Mouse (Mus musculus) right cerebral cortex, postnatal 4 days (tissue): ENCODE measurements at regions not wholly inside any gene's neighbourhood (a gene's known extent, or its start where the extent isn't known, plus 50 kb on each side); places are given as distances from the start of the nearest gene placed in this dataset.

Source experiments
- DNase-seq: peaks from one replicate; pipeline ENCODE4 v3.0.0-alpha.2; 2022

DNA sequence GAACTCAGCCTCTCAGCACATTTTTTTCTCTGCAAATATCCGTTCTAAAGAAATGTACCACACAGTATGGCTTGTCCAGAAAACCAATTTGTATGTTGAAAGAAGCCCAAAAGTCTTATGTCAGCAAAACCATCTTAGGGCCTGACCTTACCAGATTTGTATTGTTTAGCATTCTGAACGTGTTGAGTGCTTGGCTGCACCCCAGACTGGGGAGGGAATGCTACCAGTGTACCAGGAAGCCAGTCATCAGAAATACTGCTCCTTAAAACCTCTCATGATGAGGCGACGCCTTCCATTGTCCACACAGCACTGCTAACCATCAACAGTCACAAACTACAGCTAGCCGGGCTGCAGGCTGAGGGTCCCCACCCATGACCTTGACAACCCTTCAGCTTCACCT, 148.3 kb upstream of the Irx5 start:
- no peak for DNase-seq

DNA sequence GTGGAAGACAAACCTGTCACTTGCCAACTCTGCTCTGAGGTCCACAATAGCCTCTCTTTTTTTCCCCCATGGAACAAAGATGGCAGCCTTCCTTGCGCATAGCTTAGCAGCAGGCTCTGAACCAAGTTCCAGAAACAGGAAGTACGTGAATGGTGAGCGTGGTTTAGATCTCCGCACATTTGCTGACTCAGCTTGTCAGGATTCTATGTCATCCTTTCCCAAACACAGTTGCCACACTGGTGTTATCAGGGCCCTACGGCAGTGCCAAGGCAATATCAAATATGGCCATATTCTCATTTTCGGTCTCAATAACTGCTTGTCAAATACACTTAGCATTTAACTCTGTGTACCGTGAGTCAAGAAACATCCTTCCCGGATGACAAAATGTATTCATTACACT, 161.8 kb upstream of the Irx5 start:
- no peak for DNase-seq

DNA sequence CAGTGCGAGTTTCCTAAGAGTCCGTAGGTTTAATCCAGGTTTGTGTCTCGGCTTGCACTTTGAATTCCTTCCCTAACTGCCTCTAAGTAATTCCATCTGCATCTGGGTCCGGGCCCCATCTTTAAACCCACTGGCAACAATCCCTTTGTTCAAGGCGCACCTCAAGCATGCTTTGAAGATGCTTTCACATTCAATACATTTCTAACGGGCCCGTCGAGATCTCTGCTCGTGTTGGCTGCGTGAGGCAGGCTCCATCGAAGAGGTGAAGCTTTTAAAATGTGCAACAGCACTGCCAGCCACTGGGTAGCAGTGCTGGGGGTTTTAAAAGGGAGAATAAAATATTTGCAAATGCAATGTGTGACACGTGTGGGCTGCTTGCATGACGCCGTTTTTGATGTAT, 163.4 kb upstream of the Irx5 start:
- no peak for DNase-seq

DNA sequence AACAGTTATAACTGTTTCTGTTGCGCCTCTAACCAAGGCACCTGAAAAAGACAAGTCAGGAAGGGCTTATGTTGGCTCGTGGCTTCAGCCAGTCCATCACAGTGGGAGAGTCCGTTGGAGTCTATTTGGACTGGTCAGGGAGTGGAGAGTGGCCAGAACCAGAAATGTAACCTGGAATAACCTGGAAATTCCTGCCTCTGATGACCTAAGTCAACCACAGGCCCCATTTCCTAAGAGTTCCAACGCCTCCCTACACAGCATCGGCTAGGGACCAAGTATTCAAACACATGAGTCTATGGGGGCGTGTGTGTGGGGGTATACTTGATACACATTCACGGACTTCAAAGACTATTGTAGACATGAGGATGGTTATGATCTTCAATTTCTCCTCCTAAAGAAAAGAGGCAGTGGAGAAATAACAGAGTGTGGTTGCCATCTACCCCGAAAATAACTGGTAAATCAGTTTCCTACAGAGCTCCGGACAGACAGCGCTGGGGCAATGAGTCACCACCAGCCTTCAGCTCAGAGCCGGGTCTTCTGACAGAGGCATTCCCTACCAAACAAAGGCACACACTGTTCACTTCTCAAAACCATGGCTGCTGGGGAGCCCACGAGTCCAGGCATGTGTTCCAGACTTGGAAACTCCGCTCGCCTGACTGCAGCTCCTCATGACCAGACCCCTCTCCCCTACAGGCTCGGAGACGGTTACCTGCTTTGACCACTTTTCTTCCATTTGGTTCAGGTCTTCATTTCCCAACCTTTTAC, 167.0 kb upstream of the Irx5 start:
- no peak for DNase-seq

DNA sequence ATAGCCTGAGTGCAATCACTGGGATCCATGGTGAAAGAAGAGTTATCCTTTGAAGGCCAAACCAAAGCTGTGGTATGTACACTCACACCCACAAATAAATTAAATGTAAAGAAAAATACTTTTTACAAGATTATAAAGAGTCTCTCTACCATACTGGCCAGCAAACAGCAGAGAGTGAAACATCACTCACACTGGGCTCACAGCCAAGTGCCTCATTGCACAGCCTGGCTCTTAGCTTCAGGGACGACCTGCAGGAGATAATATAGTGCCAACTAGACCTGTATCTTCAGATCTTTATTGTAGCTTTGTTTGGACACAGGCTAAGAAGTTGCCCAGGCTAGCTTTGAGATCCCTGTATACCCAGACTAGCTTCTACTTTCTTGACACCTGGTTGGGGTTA, 174.1 kb upstream of the Irx5 start:
- DNase-seq = no peak

DNA sequence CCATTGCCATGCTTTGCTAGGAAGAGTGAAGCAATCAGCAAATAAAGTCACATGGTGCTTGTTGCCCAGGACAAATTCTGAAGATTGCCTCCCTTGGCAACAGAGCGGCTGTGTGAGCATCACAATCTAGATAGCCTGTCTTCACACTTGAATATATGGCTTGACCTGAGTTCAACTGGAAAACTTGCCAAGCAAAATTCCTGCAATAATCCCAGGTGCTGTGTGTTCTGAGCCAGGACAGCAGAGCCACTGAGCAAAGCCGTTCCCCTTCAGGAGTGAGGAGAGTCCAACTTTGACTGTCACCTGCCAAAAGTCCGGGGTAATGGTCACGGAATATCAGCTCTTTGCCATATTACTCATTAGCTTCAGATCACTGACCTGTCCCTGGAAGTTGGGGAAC, 176.8 kb upstream of the Irx5 start:
- no peak for DNase-seq

DNA sequence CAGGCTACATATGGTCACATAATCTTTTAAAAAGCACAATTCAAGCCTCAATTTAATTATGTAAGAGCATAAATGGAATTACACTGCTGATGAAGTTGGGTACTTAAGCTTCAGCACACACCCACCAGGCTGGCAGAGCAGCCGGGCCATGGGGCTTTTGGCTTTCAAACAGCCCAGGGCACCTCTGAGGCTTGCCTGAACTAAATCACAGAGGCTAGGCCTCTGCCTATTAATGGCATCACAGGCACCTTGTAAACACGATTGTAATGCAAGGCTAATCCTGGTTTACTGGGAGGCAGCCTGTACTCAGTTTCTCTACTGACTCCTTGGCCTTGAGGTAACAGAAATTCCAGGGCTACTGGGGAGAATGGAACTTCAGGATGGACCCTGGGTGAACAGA, 178.1 kb upstream of the Irx5 start:
- DNase-seq = no peak

DNA sequence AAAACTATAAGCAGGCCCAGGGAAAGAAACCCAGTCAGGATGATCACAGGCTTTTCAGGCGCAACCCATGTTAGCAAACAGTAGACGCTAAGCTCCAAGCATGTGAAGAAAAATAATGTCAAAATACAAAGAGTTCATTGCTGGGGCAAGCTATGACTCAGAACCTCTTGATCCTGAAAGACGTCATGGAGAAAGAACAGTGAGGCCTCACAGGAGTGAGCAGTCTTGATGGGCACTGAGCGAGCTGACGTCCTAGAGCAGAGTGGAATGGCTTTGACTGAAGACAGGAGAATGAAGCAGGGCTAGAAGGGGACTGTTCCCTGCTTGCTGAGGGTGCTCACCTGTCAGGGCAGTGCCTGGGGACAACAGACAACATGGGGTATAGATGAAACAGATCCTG, 181.3 kb upstream of the Irx5 start:
- DNase-seq = no peak

DNA sequence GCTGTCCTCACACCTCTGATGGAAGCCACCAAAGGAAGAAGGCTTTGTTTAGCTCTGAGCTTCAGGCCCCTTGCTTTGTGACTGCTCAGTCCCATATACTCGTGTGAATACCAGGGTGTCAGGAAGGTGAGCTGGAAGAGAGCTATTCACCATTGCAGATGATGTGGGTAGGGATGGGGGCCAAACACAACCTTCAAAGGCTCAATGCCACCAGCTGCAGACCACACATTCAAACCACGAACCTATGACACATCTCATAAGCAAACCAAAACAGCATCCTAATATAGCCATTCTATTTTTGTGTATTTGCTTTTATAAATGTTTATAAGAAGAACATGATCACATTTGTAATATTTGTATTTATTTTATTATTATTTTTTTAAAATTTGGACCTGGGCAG, 183.3 kb upstream of the Irx5 start:
- DNase-seq = no peak

DNA sequence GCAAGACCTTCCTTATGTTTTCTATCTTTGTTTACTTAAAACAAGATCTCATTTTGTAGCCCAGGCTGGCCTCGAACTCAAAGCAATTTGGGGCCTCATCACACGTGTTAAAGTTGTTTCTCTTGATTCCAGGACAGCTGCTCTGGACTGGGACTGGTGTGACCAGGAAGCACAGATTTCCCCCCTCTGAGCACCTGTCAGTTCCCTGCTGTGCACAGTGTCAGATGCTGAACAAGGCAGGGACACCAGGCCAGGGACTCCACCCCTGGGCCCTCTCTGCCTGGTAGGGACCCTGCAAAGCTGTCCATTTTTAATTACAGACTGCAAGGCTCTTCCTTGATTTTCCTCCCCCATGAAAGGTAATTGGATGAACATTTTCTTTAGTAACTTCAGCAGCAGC, 185.8 kb upstream of the Irx5 start:
- DNase-seq = no peak

DNA sequence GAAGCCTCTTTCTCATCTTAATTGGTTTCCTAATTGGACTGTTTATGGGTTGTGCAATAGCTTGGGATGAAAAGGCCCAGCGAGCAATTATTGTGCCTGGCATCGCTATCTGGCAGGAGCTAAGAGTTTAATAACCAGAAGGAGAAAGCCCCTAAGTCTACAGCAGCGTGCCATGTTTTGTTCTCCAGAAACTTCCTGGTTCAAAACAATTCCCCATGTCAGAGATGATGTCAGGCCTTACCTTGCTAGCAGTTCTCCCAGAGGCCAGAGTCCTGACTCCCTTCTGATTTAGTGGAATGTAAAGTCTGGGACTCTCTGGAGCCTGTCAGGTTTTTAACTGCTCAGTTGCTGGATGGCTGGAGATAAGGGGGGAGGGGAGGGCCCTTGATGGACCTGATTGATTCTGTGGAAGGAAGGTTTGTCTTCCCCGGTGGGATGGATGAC, 190.1 kb upstream of the Irx5 start:
- DNase-seq = no peak

DNA sequence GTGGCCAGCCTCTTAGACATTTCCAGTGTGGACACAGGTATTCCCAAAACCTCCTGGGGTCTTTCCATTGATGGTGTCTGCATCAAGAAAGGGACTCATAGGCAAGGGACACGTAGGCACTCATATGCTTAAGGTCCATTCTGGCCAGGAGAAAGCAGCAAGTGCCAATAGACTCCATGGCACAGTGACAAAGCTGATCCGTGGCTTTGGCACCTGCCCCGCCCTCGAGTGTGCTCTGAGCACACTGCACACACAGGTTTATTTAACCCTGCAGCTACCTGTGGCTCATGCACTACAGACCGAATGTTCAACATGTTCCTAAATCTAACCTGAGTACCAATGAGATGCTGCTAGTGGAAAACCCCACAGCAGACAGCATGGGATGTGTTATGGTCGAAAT, 192.1 kb upstream of the Irx5 start:
- no peak for DNase-seq

DNA sequence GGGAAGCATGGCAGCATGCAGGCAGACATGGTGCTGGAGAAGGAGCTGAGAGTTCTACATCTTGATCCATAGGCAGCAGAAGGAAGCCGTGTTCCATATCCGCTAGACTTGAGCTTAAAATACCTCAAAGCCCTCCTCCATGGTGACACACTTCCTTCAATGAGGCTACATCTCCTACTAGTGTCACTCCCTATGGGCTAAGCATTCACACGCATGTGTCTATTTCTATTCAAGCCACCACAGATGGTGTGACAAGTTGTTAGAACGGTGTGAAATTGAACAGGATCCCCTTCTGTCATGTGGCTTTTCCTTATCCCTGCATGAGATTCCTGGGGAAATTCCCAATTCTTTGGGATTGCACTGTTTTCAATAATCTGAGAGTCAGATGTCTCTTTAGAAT, 192.9 kb upstream of the Irx5 start:
- no peak for DNase-seq

DNA sequence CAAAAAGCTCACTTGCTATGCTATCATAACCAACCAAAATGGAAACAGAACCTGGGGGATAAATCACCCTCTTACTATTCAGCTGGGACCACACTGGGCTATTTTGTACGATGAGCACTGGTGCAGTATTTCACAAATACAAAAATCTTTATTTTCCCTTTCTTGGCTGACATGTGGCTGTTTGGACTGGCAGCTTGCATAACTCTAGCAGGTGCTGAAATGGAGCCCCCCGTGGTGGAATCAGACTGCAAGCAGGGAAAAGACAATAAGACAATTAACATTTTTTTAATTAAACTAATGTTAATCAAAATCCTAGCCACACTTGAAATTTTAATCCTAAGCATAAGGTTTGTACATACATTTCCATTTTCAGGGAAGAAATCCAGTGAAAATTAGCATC, 196.4 kb upstream of the Irx5 start:
- DNase-seq = no peak

DNA sequence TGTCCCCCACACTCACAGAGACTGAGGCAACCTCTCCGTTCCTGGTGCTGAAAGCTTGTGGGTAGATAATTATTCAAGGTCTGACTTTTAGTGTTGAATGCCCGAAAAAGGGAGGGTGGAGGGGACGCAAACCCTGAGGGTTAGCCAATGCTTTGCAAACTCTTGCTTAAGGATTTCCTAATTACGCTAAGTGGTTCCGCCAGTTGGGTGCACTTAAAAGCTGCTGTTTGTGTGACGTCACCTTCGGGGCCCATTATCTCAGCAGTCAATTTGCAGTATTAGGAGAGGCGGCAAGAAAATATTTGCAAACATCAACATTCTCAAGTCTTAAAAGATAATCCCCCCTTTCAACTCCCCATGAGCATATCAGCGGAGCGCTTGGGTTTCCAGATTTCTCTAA, 199.2 kb upstream of the Irx5 start:
- DNase-seq = no peak

DNA sequence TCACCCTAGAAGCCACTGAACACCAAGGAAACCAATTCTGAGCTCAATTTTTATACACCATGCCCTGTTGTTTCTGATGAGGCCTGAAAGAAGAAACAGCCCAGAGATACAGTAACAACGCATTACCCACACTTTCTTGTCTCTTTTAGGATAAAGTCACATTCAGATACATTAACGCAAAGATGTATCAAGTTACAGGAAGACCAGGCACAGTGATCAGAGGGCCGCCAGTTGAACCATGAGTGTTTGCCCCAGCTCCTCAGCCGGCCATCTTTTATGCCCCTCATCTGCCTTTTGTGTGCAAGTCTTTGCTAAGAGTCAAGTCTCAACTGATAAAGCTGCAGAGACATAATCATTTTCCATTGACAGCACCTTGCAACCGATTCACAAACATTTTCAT, 204.9 kb upstream of the Irx5 start:
- no peak for DNase-seq

DNA sequence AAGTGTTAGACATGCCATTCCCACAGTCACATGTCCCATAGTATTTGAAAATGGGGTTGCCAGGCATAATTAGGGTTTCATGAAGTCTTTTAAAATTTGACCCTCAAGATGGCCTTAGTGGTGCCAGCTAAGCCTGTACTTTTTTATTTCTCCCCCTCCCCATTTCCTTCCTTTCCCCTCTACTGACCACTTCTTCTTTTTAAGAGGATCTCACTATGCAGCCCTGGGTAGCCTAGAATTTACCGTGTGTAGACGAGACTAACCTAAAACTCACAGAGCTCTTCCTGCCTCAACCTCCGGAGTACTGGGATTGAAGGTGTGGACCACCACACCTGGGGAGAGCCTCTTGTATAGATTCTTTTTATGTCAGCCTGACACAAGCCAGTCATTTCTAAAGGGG, 209.8 kb upstream of the Irx5 start:
- DNase-seq = no peak

DNA sequence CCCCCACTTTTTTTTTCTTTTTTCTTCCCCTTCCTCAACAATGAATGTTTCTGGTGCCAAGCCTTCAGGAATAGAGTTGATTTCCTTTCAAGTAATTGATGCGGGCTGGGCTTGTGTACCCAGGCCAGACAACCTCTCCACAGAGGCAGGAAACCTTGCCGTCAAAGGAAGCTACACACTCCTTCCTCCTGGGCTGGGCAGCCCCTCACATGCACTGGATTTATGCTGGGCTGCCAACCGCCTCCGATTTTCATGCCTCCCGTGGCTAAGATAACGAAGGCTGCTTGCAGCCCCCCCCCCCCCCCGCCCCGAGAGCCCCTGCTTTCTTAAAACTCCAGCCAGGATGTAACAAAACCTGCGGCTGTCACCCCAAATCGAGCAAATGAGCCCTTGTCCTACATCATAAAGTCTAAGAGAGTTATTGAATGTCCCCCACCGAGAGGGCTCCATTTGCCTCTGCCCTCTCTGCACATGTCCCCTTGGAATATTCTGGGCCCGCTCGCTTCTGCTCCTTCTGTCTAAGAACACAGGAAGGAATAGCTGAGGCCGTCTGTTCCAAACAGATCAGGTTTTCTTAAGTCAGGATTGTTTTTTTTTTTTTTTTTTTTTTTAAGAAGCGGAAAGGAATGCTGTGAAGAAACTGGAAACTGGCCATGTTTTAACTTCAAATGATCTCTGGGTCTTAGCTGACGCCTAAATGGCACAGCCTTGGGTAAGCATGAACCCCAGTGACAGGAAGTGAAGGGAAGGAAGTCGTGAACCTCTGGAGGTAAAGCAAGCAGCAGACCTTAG, 220.1 kb upstream of the Irx5 start:
- peak; percentile 19 for DNase-seq

DNA sequence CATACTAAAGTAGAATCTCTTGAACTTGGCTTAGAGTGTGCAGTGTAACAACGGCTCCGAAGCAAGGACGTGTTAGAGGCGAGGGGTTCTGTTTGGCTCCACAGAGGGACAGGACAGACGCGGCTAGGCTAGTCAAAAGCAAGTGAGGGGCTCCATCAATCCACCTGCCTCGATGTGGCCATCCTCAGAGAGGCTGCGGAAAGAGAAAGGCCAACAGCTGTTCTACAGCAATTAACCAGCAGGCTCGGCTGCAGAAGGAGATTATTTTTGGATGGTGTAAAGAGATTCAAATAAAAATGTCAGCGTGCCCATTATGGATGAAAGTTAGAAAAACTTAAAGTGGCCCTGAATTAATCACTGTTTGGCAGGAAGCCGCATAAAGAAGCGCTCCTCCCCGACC, 221.0 kb upstream of the Irx5 start:
- no peak for DNase-seq

DNA sequence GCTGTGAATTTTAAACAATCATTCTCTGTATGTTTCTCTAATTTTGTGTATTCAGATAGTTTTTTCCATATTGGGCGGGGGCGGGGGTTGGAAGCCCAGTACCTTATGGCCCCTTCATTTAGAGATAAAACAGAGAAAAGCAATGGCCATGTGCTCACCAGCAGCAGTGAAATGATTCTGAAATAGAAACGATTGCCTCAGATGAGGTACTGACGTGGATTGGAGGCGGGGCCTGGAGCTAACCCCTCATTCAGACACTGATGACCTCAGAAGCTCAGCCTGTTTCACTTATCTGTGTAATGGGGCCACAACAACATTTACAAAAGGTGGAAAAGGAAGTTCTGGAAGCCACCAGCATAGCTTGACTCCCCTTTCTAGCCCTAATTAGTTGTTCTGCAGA, 223.0 kb upstream of the Irx5 start:
- no peak for DNase-seq

DNA sequence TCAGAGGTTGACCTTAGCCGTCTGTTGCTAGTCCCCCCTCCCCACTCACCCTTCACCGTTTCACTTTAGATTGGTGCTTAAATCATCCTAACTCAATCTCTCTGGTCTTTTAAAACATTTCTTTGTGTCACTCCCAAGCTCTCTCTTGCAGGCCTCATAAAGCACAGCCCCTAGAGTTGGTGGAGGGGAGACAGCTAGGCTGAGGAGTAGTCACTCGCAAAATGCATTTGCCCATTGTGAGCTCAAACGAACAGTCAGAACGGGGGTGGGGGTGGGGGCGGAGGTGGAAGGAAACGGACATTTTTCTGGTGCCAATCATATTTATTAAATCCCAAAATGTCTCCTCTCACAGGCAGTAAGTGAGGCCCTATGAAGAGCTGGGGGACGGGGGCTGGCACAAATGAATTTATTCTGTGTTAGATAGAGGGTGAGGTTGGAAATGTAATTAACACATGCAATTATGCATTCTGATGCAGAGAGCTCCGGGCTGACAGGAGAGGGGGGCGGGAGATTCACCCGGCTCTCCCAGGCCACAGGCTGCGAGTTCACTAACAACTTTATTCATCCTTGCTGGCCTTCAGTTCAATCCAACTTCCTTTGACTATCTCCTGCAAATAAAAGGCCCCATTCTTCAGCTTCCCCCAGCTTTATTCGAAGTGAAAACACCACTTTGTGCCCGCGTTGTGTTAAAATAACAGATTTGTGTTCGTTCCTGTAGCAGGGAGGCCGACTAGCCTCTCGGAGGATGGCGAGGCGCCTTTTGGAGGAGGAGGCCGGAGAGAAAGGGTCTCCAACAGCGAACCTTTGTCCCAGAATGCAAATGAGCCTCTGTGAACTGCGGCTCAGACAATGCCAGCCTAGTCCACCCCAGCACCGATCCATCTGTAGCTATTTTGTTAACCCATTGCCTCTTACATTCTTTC, 223.7 kb upstream of the Irx5 start:
- DNase-seq = peak; percentile 24

DNA sequence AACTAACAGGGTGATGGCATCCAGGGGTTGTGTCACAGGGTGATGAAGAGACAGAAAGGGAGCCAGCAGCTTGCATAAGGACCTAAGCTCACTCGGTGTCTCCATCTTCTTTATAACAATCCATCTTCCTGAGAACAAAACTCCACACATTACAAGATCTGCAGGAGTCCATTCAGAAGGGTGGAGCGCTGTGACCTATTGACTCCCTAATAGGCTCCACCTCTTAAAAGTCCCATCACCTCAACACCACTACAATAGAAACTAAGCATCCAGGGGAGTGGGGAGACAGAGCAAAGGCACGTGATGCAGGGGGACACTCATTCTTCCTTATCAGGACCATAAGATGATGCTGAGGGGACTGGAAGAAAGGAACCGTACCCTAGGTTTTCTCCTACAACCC, 224.5 kb upstream of the Irx5 start:
- DNase-seq = no peak

DNA sequence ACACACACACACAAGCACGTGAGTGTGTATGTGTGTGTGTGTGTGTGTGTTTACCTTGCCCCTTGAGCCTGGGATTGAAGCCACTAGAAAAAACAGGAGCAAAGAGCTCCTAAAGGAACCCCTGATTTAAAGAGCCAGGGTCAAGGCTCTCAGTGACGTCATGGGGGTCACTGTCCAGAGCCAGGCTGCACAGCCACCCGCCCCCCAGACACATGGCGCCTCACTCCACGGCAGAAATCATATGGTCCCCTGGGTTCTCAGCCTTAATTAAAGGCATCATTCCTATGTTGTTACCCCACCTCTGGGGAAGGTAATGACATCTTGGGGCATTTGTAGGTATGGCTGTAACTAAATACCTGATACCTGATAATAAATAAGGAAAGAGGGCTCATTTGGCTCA, 224.9 kb upstream of the Irx5 start:
- no peak for DNase-seq
